Mouse (Mus musculus) MEL (cell line): ENCODE measurements around the gene Prkag3. TPM values are rescaled to one million over a fixed set of nuclear protein-coding genes. Genes with fewer than 3 reads are reported as not detected.

Source experiments
- DNase-seq: peaks from one replicate; pipeline ENCODE4 v3.0.0; 2011; ENCODE audit warnings: low read depth, low spot score
- H3K27ac ChIP-seq: 2 replicates; pipeline ENCODE4 v1.5.1; 2012; ENCODE audit warnings: low read depth, mild to moderate bottlenecking, control low read depth, low read length, moderate library complexity; ENCODE audit not compliant: control insufficient read depth
- H3K27me3 ChIP-seq, 2 experiments: fragments of 150-350 bp in 1 of 2; sonication (generic) in 1 of 2; 2 replicates each; pipeline ENCODE4 v1.6.1; 2012; ENCODE audit warnings: low read length in 2 of 2, mild to moderate bottlenecking in 2 of 2, improper control_type of control experiment in 1 of 2, moderate library complexity in 1 of 2; ENCODE audit not compliant: insufficient read depth in 2 of 2, control insufficient read depth in 1 of 2
- H3K36me3 ChIP-seq, 2 experiments: 2 replicates each; pipeline ENCODE4 v1.6.1; 2012 to 2014; ENCODE audit warnings: low read length in 2 of 2, improper control_type of control experiment in 1 of 2, inconsistent platforms in 1 of 2, mild to moderate bottlenecking in 1 of 2; ENCODE audit not compliant: insufficient read depth in 2 of 2, control insufficient read depth in 1 of 2
- H3K4me1 ChIP-seq, 2 experiments: fragments of 150-350 bp in 1 of 2; sonication (generic) in 1 of 2; 2 replicates each; pipeline ENCODE4 v1.6.1; 2012; ENCODE audit warnings: low read length in 2 of 2, improper control_type of control experiment in 1 of 2, mild to moderate bottlenecking in 1 of 2; ENCODE audit not compliant: insufficient read depth in 2 of 2, control insufficient read depth in 1 of 2
- H3K4me3 ChIP-seq, 2 experiments: fragments of 150-350 bp in 1 of 2; sonication (generic) in 1 of 2; 2 replicates each; pipeline ENCODE4 v1.5.1; 2012; ENCODE audit warnings: low read depth in 2 of 2, low read length in 2 of 2, mild to moderate bottlenecking in 2 of 2, moderate library complexity in 2 of 2, control low read depth in 1 of 2, improper control_type of control experiment in 1 of 2; ENCODE audit not compliant: control insufficient read depth in 1 of 2, insufficient read depth in 1 of 2
- H3K79me2 ChIP-seq: 2 replicates; pipeline ENCODE4 v1.6.1; 2012; ENCODE audit warnings: mild to moderate bottlenecking, low read length, moderate library complexity; ENCODE audit not compliant: control insufficient read depth, poor library complexity, insufficient read depth
- H3K9ac ChIP-seq: 2 replicates; pipeline ENCODE4 v1.6.1; 2012; ENCODE audit warnings: low read depth, mild to moderate bottlenecking, control low read depth, low read length, moderate library complexity; ENCODE audit not compliant: control insufficient read depth, poor library complexity, severe bottlenecking
- H3K9me3 ChIP-seq: fragments of 150-350 bp; sonication (generic); replicated peaks from 2 replicates; pipeline ENCODE4 v1.6.1; 2012; ENCODE audit warnings: mild to moderate bottlenecking, low read length, improper control_type of control experiment, moderate library complexity; ENCODE audit not compliant: insufficient read depth
- CHD2 ChIP-seq: IDR thresholded peaks from 2 replicates; pipeline ENCODE4 v1.6.1; 2011; ENCODE audit warnings: low read length, improper control_type of control experiment
- CTCF ChIP-seq, 3 experiments: IDR thresholded peaks in 2 of 3; conservative IDR thresholded peaks in 1 of 3; 2 replicates each; pipeline ENCODE4 v1.5.1; 2011 to 2012; ENCODE audit warnings: low read length in 3 of 3, low read depth in 2 of 3, mild to moderate bottlenecking in 2 of 3, improper control_type of control experiment in 1 of 3, inconsistent platforms in 1 of 3, mixed read lengths in 1 of 3, moderate library complexity in 1 of 3; ENCODE audit not compliant: control insufficient read depth in 1 of 3, insufficient read depth in 1 of 3, poor library complexity in 1 of 3, severe bottlenecking in 1 of 3
- E2F4 ChIP-seq: IDR thresholded peaks from 2 replicates; pipeline ENCODE4 v1.6.1; 2011; ENCODE audit warnings: low read depth, low read length, improper control_type of control experiment, borderline replicate concordance
- ELF1 ChIP-seq: IDR thresholded peaks from 2 replicates; pipeline ENCODE4 v1.6.1; 2014; ENCODE audit warnings: low read depth, mild to moderate bottlenecking, inconsistent platforms, low read length, improper control_type of control experiment, moderate library complexity
- EP300 ChIP-seq, 2 experiments: IDR thresholded peaks; 2 replicates each; pipeline ENCODE4 v1.6.1; 2011; ENCODE audit warnings: improper control_type of control experiment in 2 of 2, low read length in 2 of 2, low read depth in 1 of 2, mild to moderate bottlenecking in 1 of 2
- GATA1 ChIP-seq: IDR thresholded peaks from 2 replicates; pipeline ENCODE4 v1.6.1; 2011; ENCODE audit warnings: low read depth, low read length, improper control_type of control experiment
- HCFC1 ChIP-seq: IDR thresholded peaks from 2 replicates; pipeline ENCODE4 v1.6.1; 2012; ENCODE audit warnings: low read depth, mild to moderate bottlenecking, inconsistent platforms, low read length, improper control_type of control experiment, moderate library complexity
- KAT2A ChIP-seq: conservative IDR thresholded peaks from 2 replicates; pipeline ENCODE4 v1.6.1; 2012; ENCODE audit warnings: low read depth, low read length, improper control_type of control experiment, inconsistent platforms
- MAFK ChIP-seq: IDR thresholded peaks from 2 replicates; pipeline ENCODE4 v1.6.1; 2011; ENCODE audit warnings: low read depth, mild to moderate bottlenecking, low read length, improper control_type of control experiment, borderline replicate concordance
- MAZ ChIP-seq: IDR thresholded peaks from 2 replicates; pipeline ENCODE4 v1.6.1; 2012; ENCODE audit warnings: low read depth, mild to moderate bottlenecking, inconsistent platforms, low read length, improper control_type of control experiment
- MYB ChIP-seq: IDR thresholded peaks from 2 replicates; pipeline ENCODE4 v1.6.1; 2011; ENCODE audit warnings: mild to moderate bottlenecking, low read depth, low read length, improper control_type of control experiment
- NRF1 ChIP-seq: IDR thresholded peaks from 2 replicates; pipeline ENCODE4 v1.6.1; 2014; ENCODE audit warnings: low read depth, mild to moderate bottlenecking, inconsistent platforms, low read length, improper control_type of control experiment, moderate library complexity; ENCODE audit not compliant: poor library complexity, insufficient read depth, severe bottlenecking
- POLR2A ChIP-seq, 2 experiments: IDR thresholded peaks; 2 replicates each; pipeline ENCODE4 v1.6.1; 2011 to 2012; ENCODE audit warnings: low read length in 2 of 2, mild to moderate bottlenecking in 2 of 2, control low read depth in 1 of 2, improper control_type of control experiment in 1 of 2, low read depth in 1 of 2, moderate library complexity in 1 of 2; ENCODE audit not compliant: control insufficient read depth in 1 of 2, insufficient read depth in 1 of 2, poor library complexity in 1 of 2
- RCOR1 ChIP-seq: IDR thresholded peaks from 2 replicates; pipeline ENCODE4 v1.6.1; 2012; ENCODE audit warnings: low read depth, mild to moderate bottlenecking, inconsistent platforms, low read length, improper control_type of control experiment
- SMC3 ChIP-seq: IDR thresholded peaks from 2 replicates; pipeline ENCODE4 v1.6.1; 2011; ENCODE audit warnings: low read depth, low read length, improper control_type of control experiment
- TAL1 ChIP-seq: IDR thresholded peaks from 2 replicates; pipeline ENCODE4 v1.6.1; 2012; ENCODE audit warnings: mild to moderate bottlenecking, inconsistent platforms, low read length, moderate library complexity, mixed read lengths
- TBP ChIP-seq: IDR thresholded peaks from 2 replicates; pipeline ENCODE4 v1.8.0; 2011; ENCODE audit warnings: low read depth, low read length, improper control_type of control experiment
- UBTF ChIP-seq: IDR thresholded peaks from 2 replicates; pipeline ENCODE4 v1.6.1; 2012; ENCODE audit warnings: low read depth, mild to moderate bottlenecking, inconsistent platforms, low read length, improper control_type of control experiment, moderate library complexity, borderline replicate concordance; ENCODE audit not compliant: insufficient read depth
- ZKSCAN1 ChIP-seq: IDR thresholded peaks from 2 replicates; pipeline ENCODE4 v1.6.1; 2012; ENCODE audit warnings: low read depth, mild to moderate bottlenecking, inconsistent platforms, low read length, improper control_type of control experiment, moderate library complexity
- ZMIZ1 ChIP-seq: IDR thresholded peaks from 2 replicates; pipeline ENCODE4 v1.6.1; 2012; ENCODE audit warnings: low read depth, mild to moderate bottlenecking, inconsistent platforms, low read length, improper control_type of control experiment, moderate library complexity
- polyA plus RNA-seq, 2 experiments: library from polyadenylated mRNA; stranded (reverse) in 1 of 2; unstranded in 1 of 2; fragments of >175 nt in 1 of 2; fragments of >200 nt in 1 of 2; gene quantifications; 2 replicates each; pipeline versions ENCODE4 v1.2.1 to v1.2.4; 2012; ENCODE audit warnings: low replicate concordance in 2 of 2, low read depth in 1 of 2; ENCODE audit not compliant: insufficient read length in 2 of 2, insufficient read depth in 1 of 2, missing spikeins in 1 of 2
- total RNA-seq: library from RNA; depleted of rRNA; stranded (reverse); fragments of 300-350 nt; gene quantifications from 2 replicates; pipeline ENCODE4 v1.2.3, GENCODE M21; 2012

Prkag3 gene
- total and polyA plus RNA-seq, 3 experiments, result 0.03 TPM; not detected in 2

DNA sequence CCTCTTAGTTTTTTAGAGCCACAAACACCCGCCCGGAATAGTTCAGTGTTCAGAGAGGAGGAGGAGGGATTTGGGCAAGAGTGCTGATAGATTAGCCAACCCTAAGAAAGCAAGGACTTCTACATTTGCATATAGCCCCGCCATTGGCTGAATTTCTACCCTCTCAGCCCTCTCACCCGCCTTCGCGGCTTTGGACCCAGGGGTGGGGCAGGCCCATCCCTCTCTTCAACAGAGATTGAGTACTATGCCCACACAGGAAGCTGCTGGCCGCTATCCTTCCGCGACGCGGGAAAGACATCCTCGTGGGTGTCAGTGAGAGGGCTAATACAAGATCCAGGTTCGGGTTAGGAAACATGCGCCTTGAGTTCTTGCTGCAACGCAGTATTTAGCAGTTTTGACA is 24.1 kb upstream of the Prkag3 start:
- TF ChIP-seq MAZ, result 0 out of 2 replicates have a peak, but pooled peaks have one; percentile 51
- peak; percentile 69; the same call in 1 of the 2 replicates for TF ChIP-seq E2F4
- TF ChIP-seq SMC3, result no peak
- no peak for TF ChIP-seq TAL1
- TF ChIP-seq HCFC1, result no peak
- no peak for TF ChIP-seq MYB
- no peak for TF ChIP-seq ELF1
- TF ChIP-seq POLR2A (IDR thresholded peaks at IDR 0.05; ENCODE audit: control insufficient read depth in 1 of 2, insufficient read depth in 1 of 2, low read depth in 1 of 2, low read length in 2 of 2, poor library complexity in 1 of 2), result no peak
- TF ChIP-seq MAFK, result no peak
- TF ChIP-seq CTCF (IDR thresholded peaks at IDR 0.05 in 2 of 3, conservative IDR thresholded peaks at IDR 0.05 in 1 of 3; ENCODE audit: control insufficient read depth in 1 of 3, insufficient read depth in 1 of 3, low read depth in 2 of 3, low read length in 3 of 3, poor library complexity in 1 of 3, severe bottlenecking in 1 of 3), result no peak
- TF ChIP-seq TBP, result no peak
- no peak for TF ChIP-seq CHD2
- no peak for TF ChIP-seq UBTF
- no peak overlapping the region for H3K4me3 ChIP-seq
- H3K27me3 ChIP-seq, result no peaks in the 10 kb centered on the region; a peak in 1 of 4 replicates
- peaks cover 0 to 8% of the 10 kb centered on the region in 2 experiments; a peak in 1 of 4 replicates for H3K4me1 ChIP-seq
- H3K9me3 ChIP-seq, result no peaks in the 10 kb centered on the region
- H3K79me2 ChIP-seq, result no peaks in the 10 kb centered on the region
- peak; percentile 92 for DNase-seq
- H3K27ac ChIP-seq, result no peak overlapping the region
- H3K9ac ChIP-seq, result no peak overlapping the region
- no peaks in the 10 kb centered on the region for H3K36me3 ChIP-seq

DNA sequence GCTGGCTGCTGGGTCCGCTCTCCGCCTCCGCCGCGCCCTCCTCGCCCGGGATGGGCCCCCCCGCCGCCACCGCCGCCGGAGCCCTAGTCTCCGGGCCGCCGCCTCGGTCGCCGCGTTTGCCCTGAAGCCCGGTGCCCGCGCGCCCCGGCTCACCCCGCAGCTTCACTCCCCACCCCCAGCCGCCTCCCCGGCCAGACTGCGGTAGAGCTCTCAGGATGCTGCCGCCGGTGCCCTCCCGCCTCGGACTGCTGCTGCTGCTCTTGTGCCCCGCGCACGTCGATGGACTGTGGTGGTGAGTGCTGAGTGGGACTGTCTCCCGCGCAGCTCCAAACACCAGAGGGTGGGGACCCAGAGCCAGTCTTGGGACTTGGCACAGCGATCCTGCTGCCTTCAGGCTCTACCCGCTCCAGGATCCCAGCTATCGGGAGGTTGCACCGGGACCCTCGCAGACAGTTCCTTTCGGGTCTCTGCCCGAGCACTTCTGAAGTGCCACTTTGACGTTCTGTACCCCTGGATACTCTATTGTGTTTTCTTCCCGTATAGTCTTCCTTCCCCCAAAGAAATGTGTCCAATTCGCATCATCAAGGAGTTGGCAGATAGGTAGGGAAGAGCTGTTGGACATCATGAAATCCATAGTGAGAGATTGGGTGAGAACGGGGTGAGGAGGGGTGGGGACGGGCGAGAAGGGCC is 23.1 kb upstream of the Prkag3 start:
- Histone ChIP-seq H3K9me3 (no peaks in the 10 kb centered on the region), H3K79me2 (no peaks in the 10 kb centered on the region)

GRCm38 (mm10) chr1:74771845-74771930 is 22.7 kb upstream of the Prkag3 start, which contains the start of gene Wnt6:
Gene Wnt6, plus strand, starts transcription at chr1:74771892.
- DNase-seq, result no peak
- no peak for TF ChIP-seq ZKSCAN1
- no peak for TF ChIP-seq GATA1
- TF ChIP-seq MYB, result no peak
- no peak for TF ChIP-seq EP300 (IDR thresholded peaks at IDR 0.05; ENCODE audit: low read depth in 1 of 2, low read length in 2 of 2)
- TF ChIP-seq SMC3, result no peak
- no peak for TF ChIP-seq NRF1
- TF ChIP-seq TBP, result no peak
- H3K79me2 ChIP-seq, result no peaks in the 10 kb centered on the region
- H3K4me3 ChIP-seq, result no peak within 1 kb of the TSS
- H3K27me3 ChIP-seq, result no peaks in the 10 kb centered on the region
- H3K36me3 ChIP-seq, result no peaks in the 10 kb centered on the region
- no peaks in the 10 kb centered on the region for H3K9me3 ChIP-seq
- H3K27ac ChIP-seq, result no peak within 1 kb of the TSS
- H3K9ac ChIP-seq, result no peak within 1 kb of the TSS
- peaks cover 0 to 13% of the 10 kb centered on the region in 2 experiments; a peak in 1 of 4 replicates for H3K4me1 ChIP-seq

More for the DNA sequence above, 23.1 kb upstream of the Prkag3 start:
- Histone ChIP-seq H3K4me3 (no peak overlapping the region), H3K27me3 (no peaks in the 10 kb centered on the region), H3K9ac (no peak overlapping the region), H3K4me1 (peaks cover 0 to 13% of the 10 kb centered on the region in 2 experiments; a peak in 1 of 4 replicates)
- TF ChIP-seq UBTF (no peak), ZKSCAN1 (no peak), ZMIZ1 (no peak), KAT2A (no peak), RCOR1 (no peak)
- TF ChIP-seq, all 39 proteins: peak for 0
- no peak for DNase-seq
- Histone ChIP-seq H3K36me3 (no peaks in the 10 kb centered on the region), H3K27ac (no peak overlapping the region)
